Mouse (Mus musculus): ENCODE data around the gene Frmpd4. TPM values are rescaled to one million over a fixed set of nuclear protein-coding genes. Genes with fewer than 3 reads are reported as not detected.

Gene Frmpd4
- polyA plus RNA-seq, 1 experiment from 2014 or later: 1.4 TPM

DNA sequence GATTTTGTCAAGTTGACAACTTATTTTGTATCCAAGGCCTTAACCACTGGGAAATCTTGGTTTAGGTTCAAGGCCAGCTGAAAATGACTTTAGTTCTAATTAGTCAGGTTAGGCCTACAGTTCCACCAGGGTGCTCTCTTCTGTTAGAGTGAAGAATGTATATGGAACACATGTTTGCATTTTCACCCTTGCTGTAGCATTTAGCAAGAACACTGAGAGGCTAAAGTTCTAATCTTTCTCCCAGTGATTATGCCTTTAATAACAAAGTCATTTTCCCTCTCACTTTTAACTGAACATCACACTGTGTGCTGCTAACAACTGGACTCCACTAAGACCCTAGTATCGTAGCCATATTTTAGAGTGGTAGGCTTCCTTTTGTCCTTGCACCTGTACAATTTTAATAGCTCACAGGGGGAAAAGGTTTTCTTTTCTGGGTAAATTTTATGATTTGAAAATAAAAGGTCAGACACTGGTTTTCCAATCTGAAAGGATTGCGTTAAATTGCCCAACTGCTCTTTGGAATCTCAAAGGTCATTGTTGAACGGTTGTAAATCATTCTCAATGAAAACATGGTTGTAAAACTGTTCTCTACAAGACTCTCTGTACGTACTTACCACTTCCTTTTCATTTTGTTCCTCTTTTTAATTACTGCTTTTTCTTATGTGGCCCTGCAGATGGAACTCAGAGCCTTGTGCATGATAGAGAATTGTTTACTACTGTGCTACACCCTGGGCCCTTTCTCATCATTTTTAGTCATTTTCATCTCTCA is 1093.4 kb downstream of the Frmpd4 start:
- Histone ChIP-seq H3K9ac (replicated peaks; ENCODE audit: low read length) (no peak overlapping the region), H3K4me1 (ENCODE audit: control insufficient read depth, insufficient read depth, low read length) (no peaks in the 10 kb centered on the region), H3K4me3 (replicated peaks; ENCODE audit: low read depth, low read length) (no peak overlapping the region), H3K9me3 (ENCODE audit: control insufficient read depth, low read length) (no peaks in the 10 kb centered on the region), H3K36me3 (ENCODE audit: control insufficient read depth, insufficient read depth, low read length) (no peaks in the 10 kb centered on the region), H3K27me3 (ENCODE audit: control insufficient read depth, insufficient read depth, low read length) (no peaks in the 10 kb centered on the region), H3K4me2 (ENCODE audit: low read length) (no peak overlapping the region), H3K27ac (replicated peaks; ENCODE audit: low read depth, low read length) (no peak overlapping the region)
- DNase-seq (no peak), ATAC-seq (ENCODE audit: low FRiP score, low TSS enrichment) (no peak)
- 88% methylated on average over 4 of the region's 4 CpGs for WGBS

DNA sequence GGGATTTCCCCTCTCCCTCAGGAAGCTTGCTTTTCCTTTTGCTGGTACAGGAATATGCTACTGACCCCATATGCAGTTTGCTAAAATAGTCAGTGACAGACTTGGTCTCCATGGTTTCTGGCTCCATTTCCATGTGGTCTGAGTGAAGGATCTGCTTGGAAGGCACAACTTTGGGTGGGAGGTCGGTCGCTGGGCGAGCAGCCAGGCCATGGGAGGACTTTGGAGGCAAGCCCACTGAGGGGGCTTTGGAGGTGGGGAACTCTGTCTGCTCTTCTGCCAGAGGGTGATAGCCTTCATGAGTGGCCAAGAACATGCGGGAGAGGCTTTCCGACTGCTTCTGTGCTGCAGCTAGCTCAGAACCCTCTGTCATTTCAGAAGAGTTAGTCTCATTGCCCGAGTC is 1099.4 kb downstream of the Frmpd4 start:
- ATAC-seq (ENCODE audit: low FRiP score, low TSS enrichment) (no peak), DNase-seq (no peak)
- Histone ChIP-seq H3K4me2 (ENCODE audit: low read length) (no peak overlapping the region), H3K4me3 (replicated peaks; ENCODE audit: low read depth, low read length) (no peak overlapping the region), H3K27me3 (ENCODE audit: control insufficient read depth, insufficient read depth, low read length) (no peaks in the 10 kb centered on the region), H3K9me3 (ENCODE audit: control insufficient read depth, low read length) (no peaks in the 10 kb centered on the region), H3K36me3 (ENCODE audit: control insufficient read depth, insufficient read depth, low read length) (no peaks in the 10 kb centered on the region), H3K9ac (replicated peaks; ENCODE audit: low read length) (no peak overlapping the region), H3K4me1 (ENCODE audit: control insufficient read depth, insufficient read depth, low read length) (no peaks in the 10 kb centered on the region), H3K27ac (replicated peaks; ENCODE audit: low read depth, low read length) (no peak overlapping the region)
- 90% methylated on average over 6 of the region's 6 CpGs for WGBS

DNA sequence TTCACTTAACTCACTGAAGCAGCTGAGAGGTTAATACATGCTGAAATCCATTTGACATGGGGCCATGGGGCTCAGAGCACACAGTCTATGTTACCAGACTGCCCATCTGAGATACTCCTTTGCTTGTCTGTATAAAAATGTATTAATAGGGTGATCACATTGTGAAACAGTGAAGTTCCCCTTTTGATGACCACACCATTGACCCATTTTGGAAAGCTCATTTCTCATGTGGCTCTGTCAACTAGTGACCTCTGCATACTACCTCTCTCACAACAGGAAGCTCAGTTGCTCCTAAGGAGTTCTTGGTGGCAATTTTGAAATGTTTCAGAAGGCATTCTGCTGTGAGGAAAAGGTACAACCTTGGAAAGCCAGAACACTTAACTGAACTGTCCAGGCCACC is 1142.1 kb downstream of the Frmpd4 start:
- no peak for ATAC-seq (ENCODE audit: low FRiP score, low TSS enrichment)
- no peaks in the 10 kb centered on the region for H3K4me1 ChIP-seq (ENCODE audit: control insufficient read depth, insufficient read depth, low read length)
- no peak overlapping the region for H3K9ac ChIP-seq (replicated peaks; ENCODE audit: low read length)
- H3K4me3 ChIP-seq (replicated peaks; ENCODE audit: low read depth, low read length): no peak overlapping the region
- H3K4me2 ChIP-seq (ENCODE audit: low read length): no peak overlapping the region
- H3K9me3 ChIP-seq (ENCODE audit: control insufficient read depth, low read length): no peaks in the 10 kb centered on the region
- H3K27ac ChIP-seq (replicated peaks; ENCODE audit: low read depth, low read length): no peak overlapping the region
- DNase-seq: no peak
- no peaks in the 10 kb centered on the region; the same call in 1 of the 2 replicates for H3K27me3 ChIP-seq (ENCODE audit: control insufficient read depth, insufficient read depth, low read length)
- H3K36me3 ChIP-seq (ENCODE audit: control insufficient read depth, insufficient read depth, low read length): no peaks in the 10 kb centered on the region

DNA sequence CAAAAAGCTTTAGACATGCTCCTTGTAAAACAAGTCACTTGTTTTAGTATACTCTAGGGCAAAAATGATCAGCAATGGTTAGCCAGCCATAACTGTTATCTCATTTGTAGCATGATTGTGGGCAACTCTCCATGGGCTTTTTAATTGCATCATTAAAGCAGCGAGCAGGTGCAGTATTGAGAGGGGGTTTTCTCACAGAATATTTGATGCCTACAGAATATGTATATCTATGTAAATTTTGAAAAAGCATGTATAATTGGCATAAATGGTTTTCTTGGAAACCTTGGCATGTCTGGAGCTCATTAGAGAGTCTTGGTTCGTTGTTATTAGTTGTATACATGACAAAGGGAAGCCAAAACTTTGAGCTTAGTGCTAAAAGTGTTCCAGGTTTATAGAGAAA is 1143.1 kb downstream of the Frmpd4 start:
- Histone ChIP-seq H3K4me2 (ENCODE audit: low read length) (no peak overlapping the region), H3K4me3 (replicated peaks; ENCODE audit: low read depth, low read length) (no peak overlapping the region), H3K9me3 (ENCODE audit: control insufficient read depth, low read length) (no peaks in the 10 kb centered on the region), H3K36me3 (ENCODE audit: control insufficient read depth, insufficient read depth, low read length) (no peaks in the 10 kb centered on the region), H3K27ac (replicated peaks; ENCODE audit: low read depth, low read length) (no peak overlapping the region), H3K9ac (replicated peaks; ENCODE audit: low read length) (no peak overlapping the region), H3K4me1 (ENCODE audit: control insufficient read depth, insufficient read depth, low read length) (no peaks in the 10 kb centered on the region), H3K27me3 (ENCODE audit: control insufficient read depth, insufficient read depth, low read length) (no peaks in the 10 kb centered on the region; the same call in 1 of the 2 replicates)
- peak; percentile 4 for DNase-seq
- 53% methylated on average over 2 of the region's 2 CpGs for WGBS
- no peak for ATAC-seq (ENCODE audit: low FRiP score, low TSS enrichment)

Other genes starting within 250 kb of the Frmpd4 start
- 16.4 and 20.4 TPM in 2 replicates for gene Msl3, start 96.7 kb upstream of the Frmpd4 start, polyA plus RNA-seq (2014; fragmentation: Nextera tagmentation; extraction: Ambion mirVana)
- gene Arhgap6, start 217.9 kb upstream of the Frmpd4 start, polyA plus RNA-seq (2014; fragmentation: Nextera tagmentation; extraction: Ambion mirVana): 0.78 and 0.87 TPM in 2 replicates